Mouse (Mus musculus) lung, embryonic 14.5 days (tissue): ENCODE results near the gene Cfap70. TPM values are rescaled to one million over a fixed set of nuclear protein-coding genes. Genes with fewer than 3 reads are reported as not detected.

Source experiments
- ATAC-seq: fragments of 200-750 bp; cut with Nextera tagmentation; 2 replicates; pipeline ENCODE4 v1.8.0; 2017; ENCODE audit warnings: mild to moderate bottlenecking, moderate TSS enrichment, moderate library complexity; ENCODE audit not compliant: insufficient read depth
- DNase-seq: peaks from one replicate; pipeline ENCODE4 v3.0.0-alpha.2; 2015
- H3K27ac ChIP-seq: fragments of 300-500 bp; sonication (generic); 2 replicates; pipeline ENCODE4 v1.5.1; 2014; ENCODE audit warnings: low read depth, mild to moderate bottlenecking, moderate library complexity
- H3K27me3 ChIP-seq: fragments of 300-500 bp; sonication (generic); 2 replicates; pipeline ENCODE4 v1.6.1; 2014; ENCODE audit warnings: low read length, control low read depth; ENCODE audit not compliant: insufficient read depth
- H3K36me3 ChIP-seq: fragments of 300-500 bp; sonication (generic); 2 replicates; pipeline ENCODE4 v1.6.1; 2014; ENCODE audit warnings: control low read depth; ENCODE audit not compliant: insufficient read depth
- H3K4me1 ChIP-seq: fragments of 300-500 bp; sonication (generic); 2 replicates; pipeline ENCODE4 v1.6.1; 2014; ENCODE audit warnings: antibody characterized with exemption, control low read depth; ENCODE audit not compliant: insufficient read depth
- H3K4me2 ChIP-seq: fragments of 300-500 bp; sonication (generic); 2 replicates; pipeline ENCODE4 v1.6.1; 2014; ENCODE audit warnings: mild to moderate bottlenecking
- H3K4me3 ChIP-seq: fragments of 300-500 bp; sonication (generic); 2 replicates; pipeline ENCODE4 v1.5.1; 2014; ENCODE audit warnings: low read depth, low read length
- H3K9ac ChIP-seq: fragments of 300-500 bp; sonication (generic); 2 replicates; pipeline ENCODE4 v1.6.1; 2014
- H3K9me3 ChIP-seq: fragments of 300-500 bp; sonication (generic); 2 replicates; pipeline ENCODE4 v1.6.1; 2016; ENCODE audit warnings: low read depth, low read length, control low read depth
- CTCF ChIP-seq: IDR thresholded peaks from 2 replicates; pipeline ENCODE4 v1.5.1; 2016; ENCODE audit warnings: antibody characterized with exemption, low read depth
- WGBS: fragments of 180-500 bp; shearing (Covaris S2); extraction: QIAGEN DNeasy Blood & Tissue Kit; methylation state at CpG from one replicate; pipeline ENCODE4 v1.1.7; 2014; 5-methylcytosine and 5-hydroxymethylcytosine counted together
- polyA plus RNA-seq: library from polyadenylated mRNA; unstranded; fragments of >200 nt; fragmentation: Nextera tagmentation; extraction: Ambion mirVana; gene quantifications from 2 replicates; pipeline ENCODE4 v1.2.1, GENCODE M21; 2014

The Cfap70 gene
- polyA plus RNA-seq, 1 experiment from 2014 or later: 0.82 TPM

DNA sequence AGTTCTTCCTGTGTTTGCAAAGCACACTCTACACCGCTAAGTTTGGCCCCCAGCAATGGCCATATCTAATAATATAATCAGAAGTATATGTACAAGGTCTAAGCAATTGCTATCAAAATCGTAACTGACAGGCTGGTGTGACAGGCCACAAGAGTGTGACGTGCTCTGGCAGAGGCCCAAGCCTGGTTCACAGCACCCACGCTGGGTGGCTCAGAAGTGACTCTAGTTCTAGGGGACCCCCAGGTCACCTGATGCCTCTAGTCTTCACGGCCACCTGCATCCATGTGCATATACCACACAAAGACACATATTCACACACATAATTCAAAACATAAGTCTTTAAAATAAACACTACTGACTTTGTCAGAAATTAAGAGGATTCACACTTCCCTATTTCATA lies 903 bp upstream of the Cfap70 start:
- TF ChIP-seq CTCF: no peak
- H3K36me3 ChIP-seq: peaks cover 16% of the 10 kb centered on the region; the same call in 1 of the 2 replicates
- WGBS: 86% methylated on average over 5 of the region's 5 CpGs
- H3K9ac ChIP-seq: no peak overlapping the region
- DNase-seq: no peak
- no peaks in the 10 kb centered on the region for H3K9me3 ChIP-seq
- H3K27ac ChIP-seq: no peak overlapping the region
- no peak overlapping the region for H3K4me3 ChIP-seq
- H3K4me1 ChIP-seq: 0 out of 2 replicates have a peak, but pooled peaks cover 3% of the 10 kb centered on the region
- no peak for ATAC-seq
- no peak overlapping the region for H3K4me2 ChIP-seq
- H3K27me3 ChIP-seq: no peaks in the 10 kb centered on the region

DNA sequence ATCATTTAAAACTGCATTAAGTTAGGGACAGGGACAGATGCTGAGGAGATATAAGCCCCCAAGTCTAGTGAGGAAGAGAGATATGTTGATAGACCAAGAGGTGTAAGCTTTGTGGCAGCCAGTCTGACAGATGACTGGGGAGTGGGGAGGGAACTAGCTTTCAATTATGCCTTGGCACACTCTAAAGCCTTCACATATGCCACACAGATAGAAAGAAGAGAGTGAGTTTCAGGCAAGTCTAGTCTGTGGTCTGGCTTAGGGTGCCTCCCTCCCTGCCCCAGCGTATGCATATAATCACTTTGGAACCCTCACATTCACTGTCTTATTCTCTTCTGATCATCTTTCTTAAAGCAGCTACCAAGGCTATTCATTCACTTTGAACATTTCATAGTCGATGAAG lies 724 bp downstream of the Cfap70 start:
- Histone ChIP-seq H3K4me3 (peak overlapping the region; percentile 38), H3K27me3 (no peaks in the 10 kb centered on the region), H3K9ac (peak overlapping the region; percentile 56), H3K36me3 (peaks cover 9% of the 10 kb centered on the region; the same call in 1 of the 2 replicates), H3K9me3 (no peaks in the 10 kb centered on the region), H3K27ac (no peak overlapping the region), H3K4me2 (peak overlapping the region; percentile 78), H3K4me1 (0 out of 2 replicates have a peak, but pooled peaks cover 3% of the 10 kb centered on the region)
- TF ChIP-seq CTCF: no peak
- WGBS: 11% methylated on average over 2 of the region's 2 CpGs
- ATAC-seq (no peak), DNase-seq (no peak)

DNA sequence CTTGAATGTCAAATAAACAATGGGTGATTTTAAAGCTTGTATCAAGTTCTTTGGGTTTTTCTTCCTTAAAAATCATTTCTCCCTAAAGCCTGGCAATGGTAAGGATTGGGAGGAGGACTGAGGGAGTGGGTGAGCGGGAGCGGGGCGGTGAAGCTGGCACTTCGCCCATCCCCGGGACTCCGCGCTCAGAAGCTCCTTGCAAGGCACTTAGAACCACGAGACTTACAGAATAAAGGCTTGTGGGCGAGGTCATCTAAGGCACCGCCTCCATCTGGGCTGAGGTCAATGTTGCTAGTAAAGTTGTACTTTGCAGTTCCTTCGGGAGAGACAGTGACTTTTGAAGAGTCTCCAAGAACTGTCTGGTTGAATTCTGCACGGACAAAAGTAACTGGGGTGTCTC lies 4.8 kb downstream of the Cfap70 start:
- DNase-seq (peak; percentile 52), ATAC-seq (no peak)
- Histone ChIP-seq H3K9ac (no peak overlapping the region), H3K4me3 (no peak overlapping the region), H3K4me2 (peak overlapping the region; percentile 32; the same call in 1 of the 2 replicates), H3K36me3 (no peaks in the 10 kb centered on the region), H3K4me1 (0 out of 2 replicates have a peak, but pooled peaks cover 3% of the 10 kb centered on the region), H3K27me3 (no peaks in the 10 kb centered on the region), H3K9me3 (no peaks in the 10 kb centered on the region), H3K27ac (no peak overlapping the region)
- 37% methylated on average over 12 of the region's 12 CpGs for WGBS
- TF ChIP-seq CTCF: no peak

DNA sequence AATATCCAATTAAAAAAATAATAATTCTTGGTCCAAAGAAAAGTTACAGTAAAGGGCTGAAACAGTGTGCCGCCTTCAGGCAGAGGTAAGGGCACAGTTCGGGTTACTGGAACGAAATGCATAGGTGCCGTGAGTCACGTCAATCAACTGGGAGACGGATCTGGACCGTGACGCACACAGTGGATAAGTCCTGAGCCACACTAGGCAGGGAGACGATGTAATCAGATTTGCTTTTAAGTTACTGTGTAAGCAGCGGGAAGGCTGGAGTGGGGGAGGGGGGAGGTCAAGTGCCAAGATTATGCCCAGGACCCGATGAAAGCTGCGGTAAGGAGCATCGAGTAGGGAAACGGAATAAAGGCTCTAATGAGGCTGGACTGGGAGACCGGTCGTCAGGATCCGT lies 9.8 kb downstream of the Cfap70 start:
- 47% methylated on average over 17 of the region's 17 CpGs for WGBS
- H3K9me3 ChIP-seq: no peaks in the 10 kb centered on the region
- H3K4me2 ChIP-seq: no peak overlapping the region
- DNase-seq (no peak), ATAC-seq (no peak)
- no peak for TF ChIP-seq CTCF
- H3K36me3 ChIP-seq: no peaks in the 10 kb centered on the region
- no peak overlapping the region for H3K27ac ChIP-seq
- no peaks in the 10 kb centered on the region for H3K27me3 ChIP-seq
- no peak overlapping the region for H3K4me3 ChIP-seq
- H3K9ac ChIP-seq: no peak overlapping the region
- no peaks in the 10 kb centered on the region for H3K4me1 ChIP-seq

DNA sequence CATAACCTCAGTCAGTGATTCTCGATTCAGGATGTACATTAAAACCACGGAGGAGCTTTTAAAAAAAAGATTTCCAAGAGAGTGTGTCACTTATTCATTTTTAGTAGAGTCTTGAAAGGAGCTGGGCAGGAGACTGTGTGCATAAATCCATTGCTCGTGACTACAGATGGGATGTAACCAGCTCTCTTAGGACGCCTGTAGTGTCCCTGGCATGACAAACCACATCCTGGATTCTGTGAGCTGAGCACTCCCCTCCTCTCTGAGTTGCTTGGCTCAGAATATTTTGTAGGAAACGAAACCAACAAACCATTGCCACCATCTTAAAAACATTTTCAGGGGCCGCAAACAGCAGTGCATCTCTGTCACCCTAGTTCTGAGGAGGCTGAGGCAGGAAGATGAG lies 15.1 kb downstream of the Cfap70 start:
- Histone ChIP-seq H3K27ac (no peak overlapping the region), H3K4me3 (no peak overlapping the region), H3K4me1 (no peaks in the 10 kb centered on the region), H3K9ac (no peak overlapping the region), H3K36me3 (no peaks in the 10 kb centered on the region), H3K4me2 (no peak overlapping the region), H3K27me3 (no peaks in the 10 kb centered on the region), H3K9me3 (no peaks in the 10 kb centered on the region)
- TF ChIP-seq CTCF: no peak
- DNase-seq (no peak), ATAC-seq (no peak)
- WGBS: 68% methylated on average over 6 of the region's 6 CpGs

DNA sequence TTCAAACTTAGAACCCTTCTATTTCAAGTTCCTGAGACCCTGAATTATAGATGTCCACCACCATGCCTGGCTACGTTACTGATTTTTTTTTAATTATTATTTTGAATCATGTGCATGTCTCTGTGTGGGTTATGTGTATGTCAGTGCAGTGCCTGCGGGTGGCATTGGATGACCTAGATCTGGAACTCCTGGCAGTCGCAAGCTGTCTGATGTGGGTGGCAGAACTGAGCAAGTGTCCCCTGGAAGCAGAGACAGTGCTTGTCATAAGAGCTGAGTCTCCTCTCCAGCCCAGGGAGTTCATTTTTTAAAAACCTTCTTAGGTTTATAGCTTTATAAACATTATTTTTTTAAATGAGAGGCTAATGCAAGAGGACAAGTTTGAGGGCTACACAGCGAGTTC lies 19.6 kb downstream of the Cfap70 start:
- Histone ChIP-seq H3K4me2 (no peak overlapping the region), H3K4me3 (no peak overlapping the region), H3K36me3 (no peaks in the 10 kb centered on the region), H3K9me3 (no peaks in the 10 kb centered on the region), H3K27me3 (no peaks in the 10 kb centered on the region), H3K4me1 (no peaks in the 10 kb centered on the region), H3K9ac (no peak overlapping the region), H3K27ac (no peak overlapping the region)
- no peak for DNase-seq
- 69% methylated on average over 4 of the region's 4 CpGs for WGBS
- TF ChIP-seq CTCF: no peak
- no peak for ATAC-seq

DNA sequence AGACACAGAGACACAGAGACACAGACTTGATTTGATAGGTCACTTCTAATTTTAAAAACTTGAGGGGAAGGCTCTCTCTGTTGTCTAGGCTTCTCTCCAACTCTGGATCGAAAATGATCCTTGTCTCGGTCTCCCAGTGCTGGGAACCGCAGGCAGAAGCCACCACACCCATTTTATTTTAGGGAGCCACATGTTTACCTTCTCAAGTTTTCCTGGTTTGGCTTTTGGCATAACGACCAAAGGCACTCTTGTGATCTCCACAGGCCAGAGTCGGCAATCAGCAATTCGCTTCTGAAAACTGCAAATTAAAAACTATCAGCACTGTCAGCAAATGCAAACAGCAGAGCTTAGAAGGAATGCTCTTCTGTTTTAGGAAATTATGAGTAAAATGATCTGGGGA lies 20.3 kb downstream of the Cfap70 start:
- H3K27me3 ChIP-seq: no peaks in the 10 kb centered on the region
- no peak overlapping the region for H3K4me2 ChIP-seq
- no peak for TF ChIP-seq CTCF
- DNase-seq (no peak), ATAC-seq (no peak)
- H3K4me3 ChIP-seq: no peak overlapping the region
- H3K9ac ChIP-seq: no peak overlapping the region
- 69% methylated on average over 6 of the region's 6 CpGs for WGBS
- H3K36me3 ChIP-seq: no peaks in the 10 kb centered on the region
- H3K4me1 ChIP-seq: no peaks in the 10 kb centered on the region
- H3K9me3 ChIP-seq: no peaks in the 10 kb centered on the region
- H3K27ac ChIP-seq: no peak overlapping the region

DNA sequence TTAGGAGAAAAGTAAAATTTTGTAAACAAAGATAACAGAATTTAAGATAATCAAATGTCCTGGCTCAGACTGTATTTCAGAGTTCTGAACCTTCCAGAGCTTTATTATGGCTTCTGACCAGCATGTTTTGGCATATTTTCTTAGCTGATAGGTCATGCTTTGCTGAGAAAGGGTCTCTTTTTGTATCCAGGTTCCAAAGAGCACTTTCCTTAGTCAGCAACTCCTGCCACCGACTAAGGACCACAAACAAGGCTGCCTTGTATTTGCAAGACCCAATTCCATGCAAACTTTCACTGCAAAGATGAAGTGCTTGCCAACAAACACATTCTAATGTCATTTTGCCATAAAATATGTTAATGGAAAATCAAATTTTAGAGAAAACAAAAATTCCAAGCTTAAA lies 22.2 kb downstream of the Cfap70 start:
- Histone ChIP-seq H3K4me3 (no peak overlapping the region), H3K27me3 (no peaks in the 10 kb centered on the region), H3K9ac (no peak overlapping the region), H3K4me1 (no peaks in the 10 kb centered on the region), H3K9me3 (no peaks in the 10 kb centered on the region), H3K4me2 (no peak overlapping the region), H3K36me3 (no peaks in the 10 kb centered on the region), H3K27ac (no peak overlapping the region)
- TF ChIP-seq CTCF: no peak
- ATAC-seq: no peak
- 42% methylated on average over 1 of the region's 1 CpGs for WGBS
- no peak for DNase-seq
